Mouse (Mus musculus) ovary, adult 18-20 months (tissue): ENCODE results near the gene Vps53.

ENCODE experiments used
- DNase-seq: peaks from one replicate; pipeline ENCODE4 v3.0.0; 2022; ENCODE audit warnings: low spot score, mixed read lengths

Vps53 gene

DNA sequence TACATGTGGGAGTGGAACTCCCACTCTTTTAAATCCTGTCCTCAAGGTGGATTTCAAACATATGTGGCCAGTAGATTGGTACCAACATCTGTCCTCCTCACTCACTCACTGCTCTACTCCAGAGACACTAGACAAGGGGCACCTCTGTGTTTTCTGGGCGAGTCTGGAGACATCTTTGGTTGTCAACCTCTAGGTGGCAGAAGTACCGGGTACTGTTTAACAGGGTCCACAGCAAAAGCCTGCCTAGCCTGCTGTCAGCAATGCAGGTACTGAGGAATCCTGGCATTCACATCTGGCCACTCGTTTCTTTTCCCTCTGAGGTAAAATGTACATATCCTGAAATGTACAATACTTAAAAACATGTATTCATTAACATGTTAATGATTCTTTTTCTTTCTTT, 123.0 kb downstream of the Vps53 start:
- DNase-seq = no peak

DNA sequence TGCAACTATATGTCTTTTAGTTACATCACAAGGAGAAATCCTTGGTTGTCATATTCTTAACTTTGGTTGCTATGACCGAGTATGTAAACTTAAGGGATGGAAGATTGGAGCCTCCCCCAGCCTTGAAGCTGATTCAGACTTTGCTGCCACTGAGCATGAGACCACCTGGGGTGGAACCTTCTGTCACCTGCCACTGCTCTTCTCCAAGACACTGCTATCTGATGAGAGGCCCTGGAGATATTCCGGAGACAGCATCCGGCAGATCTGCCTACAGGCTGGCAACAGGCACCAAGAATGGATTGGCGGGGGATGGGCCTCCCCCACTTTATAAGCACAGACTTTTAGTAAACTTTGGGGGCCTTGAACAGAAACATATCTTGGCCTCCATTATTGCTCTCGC, 127.0 kb downstream of the Vps53 start:
- DNase-seq = no peak

DNA sequence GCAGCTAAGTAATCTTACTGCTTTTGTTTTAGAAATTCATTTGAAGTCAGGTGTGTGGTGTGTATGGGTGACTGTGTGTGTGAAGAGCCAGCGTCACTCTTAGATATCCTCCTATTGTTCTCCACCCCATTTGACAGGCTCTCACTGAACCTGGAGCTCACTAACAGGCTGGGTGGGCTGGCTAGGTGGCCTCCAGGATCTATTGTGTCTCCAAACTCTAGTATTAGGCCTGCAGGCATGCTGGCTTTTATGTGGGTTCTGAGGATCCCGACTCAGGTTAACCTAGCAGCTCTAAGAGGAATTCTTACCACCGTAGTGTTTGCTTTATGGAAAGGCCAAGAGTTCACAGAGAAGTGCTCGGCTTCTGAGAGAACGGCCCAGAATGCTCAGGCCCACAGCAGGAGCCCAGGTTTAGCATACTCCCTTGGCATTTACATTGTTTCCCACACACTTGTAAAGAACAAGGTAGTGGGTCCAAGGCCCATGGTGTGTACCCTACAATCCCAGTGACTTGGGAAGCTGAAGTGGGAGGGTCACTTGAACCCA, 128.4 kb downstream of the Vps53 start:
- DNase-seq = no peak

DNA sequence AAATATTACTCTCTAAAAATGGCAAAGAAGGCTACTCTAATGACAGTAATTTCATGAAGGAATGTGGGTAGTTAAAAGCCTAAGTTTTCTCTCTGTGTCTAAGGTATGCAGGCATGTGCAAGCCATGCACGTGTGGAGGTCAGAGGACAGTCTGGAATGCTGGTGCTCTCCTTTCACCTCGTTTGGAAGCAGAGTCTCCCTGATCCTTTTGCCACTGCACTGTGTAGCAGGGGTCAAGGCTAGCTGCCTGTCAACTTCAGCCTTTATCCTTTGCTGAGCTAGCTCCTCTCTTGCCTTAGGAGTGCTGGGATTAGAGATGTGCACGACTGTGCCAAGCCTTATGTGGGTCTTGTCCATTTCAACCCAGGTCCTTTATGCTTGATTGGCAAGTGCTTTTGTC, 128.9 kb downstream of the Vps53 start:
- no peak for DNase-seq

DNA sequence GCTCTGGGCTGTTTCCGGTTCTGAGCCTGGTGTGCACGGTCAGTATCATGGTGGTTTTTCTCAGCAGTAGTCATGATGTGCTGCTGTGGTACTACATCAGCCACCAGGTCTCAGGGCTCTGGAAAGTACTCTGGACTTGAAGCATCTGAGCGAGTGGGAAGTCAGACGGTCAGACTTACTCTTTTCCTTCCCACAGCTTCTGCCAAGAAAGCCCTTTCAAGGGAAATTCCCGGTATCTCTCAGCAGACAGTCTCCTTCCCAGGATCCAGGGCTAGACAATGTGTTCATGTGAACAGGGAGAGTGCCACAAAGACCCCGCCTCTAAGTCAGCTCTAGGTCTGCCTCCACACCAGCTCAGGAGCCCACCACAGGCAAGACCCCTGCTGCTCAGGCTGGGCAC, 134.1 kb downstream of the Vps53 start:
- no peak for DNase-seq

DNA sequence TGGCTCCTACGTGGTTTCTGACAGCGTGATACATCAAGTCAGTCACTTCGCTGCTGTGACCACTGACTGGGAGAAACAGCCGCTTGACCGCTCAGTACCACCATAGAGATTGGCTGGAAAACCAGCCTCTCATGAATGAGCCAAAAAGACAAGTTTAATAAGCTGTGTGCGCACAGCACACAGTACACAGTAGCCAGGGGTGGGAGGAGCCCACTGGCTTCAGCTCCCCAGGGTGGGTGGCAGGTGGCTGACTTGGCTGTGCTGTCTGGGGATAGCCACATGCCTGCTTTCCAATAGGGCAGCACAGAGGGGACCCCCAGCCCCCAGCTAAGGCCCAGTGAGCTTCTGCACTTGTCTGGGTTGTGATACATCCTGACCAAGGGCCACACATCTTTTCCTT, 135.0 kb downstream of the Vps53 start:
- no peak for DNase-seq

DNA sequence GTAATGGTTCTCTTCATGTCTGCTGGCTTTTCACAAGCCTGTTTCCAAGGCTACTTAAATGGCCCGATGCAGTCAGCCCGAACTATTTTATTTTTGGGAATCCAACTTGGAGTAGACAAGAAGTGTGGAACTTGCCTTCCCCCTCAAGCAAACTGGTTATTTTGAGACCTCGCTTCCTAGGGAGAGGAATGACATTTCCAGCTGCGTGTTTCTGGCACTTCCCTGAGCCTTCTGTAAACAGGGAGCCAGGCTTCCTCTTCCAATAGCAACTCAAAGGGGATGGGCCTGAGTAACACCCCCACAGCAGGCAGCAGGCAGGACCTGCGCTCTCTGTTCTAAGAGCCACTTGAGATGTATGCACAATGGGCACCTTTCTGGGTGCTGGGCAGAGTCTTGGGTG, 136.6 kb downstream of the Vps53 start:
- no peak for DNase-seq

DNA sequence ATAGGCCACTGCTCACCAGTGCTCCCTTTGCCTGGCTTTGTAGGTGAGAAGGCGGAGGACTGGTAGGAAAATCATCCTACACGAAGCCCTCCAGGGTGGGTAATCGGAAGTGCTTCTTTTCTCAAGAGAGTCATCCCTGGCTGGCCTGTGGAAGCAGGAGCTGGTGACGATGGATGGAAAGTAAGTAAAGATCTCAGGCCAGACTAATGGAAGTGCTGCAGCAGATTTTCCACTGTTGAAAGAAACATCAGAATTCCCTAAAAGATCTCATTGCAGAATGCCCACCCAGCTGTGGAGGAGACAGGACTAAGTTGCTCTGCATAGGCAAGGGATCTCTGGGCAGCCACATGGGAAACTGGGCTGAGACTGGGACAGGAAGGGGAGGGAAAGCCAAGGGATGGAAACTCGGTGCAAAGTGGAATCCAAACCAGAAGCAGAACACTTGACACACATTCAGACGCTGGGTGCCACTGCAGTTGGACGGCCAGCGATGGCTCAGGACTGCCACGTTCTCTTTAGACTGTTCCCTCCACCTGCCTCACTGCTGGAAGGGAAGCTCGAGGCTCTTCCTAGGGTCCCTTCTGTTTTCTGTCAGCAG, 137.3 kb downstream of the Vps53 start:
- no peak for DNase-seq

DNA sequence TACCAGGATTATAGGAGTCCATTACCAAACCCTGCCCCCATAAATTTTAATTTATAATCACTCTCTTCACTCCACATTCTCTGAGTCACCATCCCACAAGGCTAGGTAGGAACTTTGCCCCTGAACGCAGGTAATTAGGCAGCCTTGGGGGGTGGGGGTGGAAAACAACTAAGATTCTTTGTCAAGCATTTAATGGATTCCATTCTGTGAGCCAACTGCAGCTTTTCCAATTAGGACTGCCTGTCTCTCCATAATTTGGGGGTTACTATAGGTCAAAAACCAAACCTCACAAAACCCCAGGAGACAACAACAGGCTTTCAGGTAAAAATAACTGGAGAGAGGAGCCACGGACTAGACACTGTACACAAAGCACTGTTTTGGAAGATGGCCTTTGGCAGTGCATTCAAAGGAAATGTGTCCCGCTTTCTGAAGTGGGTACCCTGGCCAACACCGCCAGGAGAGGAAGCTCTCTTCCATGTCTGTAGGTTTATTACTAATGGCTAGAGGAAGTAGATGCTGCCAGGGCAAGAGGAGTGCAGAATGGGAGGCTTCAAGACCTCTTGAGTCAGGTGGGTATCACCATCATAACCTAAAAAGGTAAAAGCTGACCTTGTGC, 138.6 kb downstream of the Vps53 start:
- DNase-seq = no peak

DNA sequence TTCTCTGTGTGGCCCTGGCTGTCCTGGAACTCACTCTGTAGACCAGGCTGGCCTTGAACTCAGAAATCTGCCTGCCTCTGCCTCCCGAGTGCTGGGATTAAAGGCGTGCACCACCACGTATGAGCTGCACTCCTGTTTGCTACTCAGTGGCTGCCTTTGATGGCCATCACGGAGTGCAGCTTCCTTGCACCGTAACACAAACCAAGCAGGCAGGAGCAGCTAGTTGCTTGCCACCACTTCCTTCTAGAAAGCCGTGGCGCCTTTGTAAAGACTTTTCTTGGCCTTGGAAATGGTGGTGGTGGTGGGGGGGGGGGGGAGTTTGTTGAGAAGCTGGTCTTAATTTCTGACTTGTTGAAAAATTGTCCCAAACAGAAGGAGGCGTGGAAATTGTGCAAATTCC, 139.3 kb downstream of the Vps53 start:
- no peak for DNase-seq

DNA sequence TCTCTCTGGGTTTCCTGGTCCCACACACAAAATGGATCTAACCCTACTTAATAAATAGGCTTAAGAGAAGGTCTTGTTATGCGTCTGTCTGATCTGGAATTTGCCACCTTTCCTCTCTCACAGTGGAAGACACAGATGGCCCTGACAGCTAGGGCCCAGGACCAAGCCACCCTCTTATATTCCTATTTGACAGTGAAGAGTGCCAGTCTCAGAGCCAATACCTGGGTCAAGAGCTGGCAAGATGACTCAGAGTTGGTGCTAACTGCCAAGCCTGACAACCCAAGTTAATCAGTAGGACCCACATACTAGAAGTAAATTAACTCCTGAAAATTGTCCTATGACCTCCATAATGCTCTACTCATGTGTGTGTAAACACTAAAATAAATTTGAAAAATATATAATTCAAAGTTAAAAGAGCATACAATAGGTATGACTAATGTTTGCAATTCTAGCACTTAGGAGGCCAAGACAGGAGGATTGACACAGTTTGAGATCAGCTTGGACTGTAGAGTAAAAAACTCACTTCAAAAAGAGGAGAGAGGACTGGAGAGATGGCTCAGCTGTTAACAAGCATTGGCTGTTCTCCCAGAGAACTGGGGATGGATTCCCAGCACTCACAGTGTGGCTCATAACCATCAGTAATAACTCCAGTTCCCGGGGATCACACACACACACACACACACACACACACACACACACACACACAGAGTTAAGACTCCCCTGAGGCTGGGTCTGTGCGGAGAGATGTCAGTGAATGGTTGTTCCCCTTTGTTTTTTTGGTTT, 140.0 kb downstream of the Vps53 start:
- no peak for DNase-seq

DNA sequence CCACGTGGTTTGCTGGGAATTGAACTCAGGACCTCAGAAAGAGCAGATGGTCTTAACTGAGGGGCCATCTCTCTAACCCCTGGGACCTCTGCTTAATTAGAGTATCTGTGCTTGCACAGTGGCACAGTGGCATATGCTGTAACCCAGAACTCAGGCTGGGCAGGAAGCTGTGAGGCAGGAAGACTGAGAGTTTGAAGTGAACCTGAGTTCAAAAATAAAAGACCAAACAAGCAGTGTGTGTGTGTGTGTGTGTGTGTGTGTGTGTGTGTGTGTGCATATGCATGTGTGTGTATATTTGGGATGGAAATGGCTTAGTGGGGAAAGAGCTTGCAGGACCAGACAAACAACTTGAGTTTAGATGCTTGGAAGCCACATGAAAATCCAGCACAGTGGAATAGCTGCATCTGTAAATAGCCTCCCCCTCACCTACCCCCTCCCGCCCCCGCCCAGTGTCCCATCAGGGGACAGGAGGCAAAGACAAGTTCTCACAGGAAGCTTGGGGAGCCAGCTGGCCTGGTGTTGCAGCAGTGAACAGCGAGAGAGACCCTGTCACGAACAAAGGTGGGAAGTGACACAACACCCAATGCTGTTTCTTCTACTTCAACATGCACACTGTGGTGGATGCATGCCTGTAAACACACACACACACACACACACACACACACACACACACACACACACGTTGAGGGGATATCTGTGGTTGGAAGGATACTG, 141.7 kb downstream of the Vps53 start:
- no peak for DNase-seq

DNA sequence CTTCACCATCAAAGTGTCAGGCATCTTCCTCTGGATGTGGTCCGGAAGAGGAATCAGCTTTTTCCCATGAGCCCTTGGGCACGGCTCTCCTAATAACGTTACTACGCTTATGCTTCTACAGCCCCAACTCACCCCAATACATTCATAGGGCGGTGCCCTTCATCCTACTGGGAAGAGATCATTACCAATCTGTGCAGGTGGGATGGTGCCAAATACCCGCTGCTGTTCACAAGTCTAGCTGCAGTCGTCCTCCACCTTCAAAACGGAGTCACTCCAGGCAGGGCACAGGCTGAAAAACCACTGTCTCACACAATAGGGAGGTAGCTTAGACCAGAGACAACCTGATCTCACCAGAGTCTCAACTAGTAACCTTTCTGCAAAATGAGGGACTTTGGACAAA, 144.3 kb downstream of the Vps53 start:
- DNase-seq = no peak

DNA sequence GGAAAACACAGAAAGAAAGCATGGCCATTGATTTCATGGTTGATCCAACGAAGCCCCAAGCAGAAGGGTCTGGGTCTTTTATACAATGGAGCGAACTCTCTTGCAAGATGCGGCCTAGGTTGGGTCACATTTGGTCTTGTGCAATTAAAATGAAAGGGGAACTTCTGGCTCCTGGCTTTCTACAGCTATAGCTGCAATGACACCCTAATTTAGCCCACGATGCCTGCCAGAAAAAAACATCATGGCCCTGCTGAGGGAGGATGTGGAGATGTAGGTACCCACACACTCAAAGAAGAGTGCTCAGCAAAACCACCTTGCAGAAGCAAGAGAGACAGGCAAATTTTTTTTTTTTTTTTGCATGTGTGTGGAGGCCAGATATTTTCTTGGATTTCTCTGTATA, 145.6 kb downstream of the Vps53 start:
- DNase-seq = no peak

DNA sequence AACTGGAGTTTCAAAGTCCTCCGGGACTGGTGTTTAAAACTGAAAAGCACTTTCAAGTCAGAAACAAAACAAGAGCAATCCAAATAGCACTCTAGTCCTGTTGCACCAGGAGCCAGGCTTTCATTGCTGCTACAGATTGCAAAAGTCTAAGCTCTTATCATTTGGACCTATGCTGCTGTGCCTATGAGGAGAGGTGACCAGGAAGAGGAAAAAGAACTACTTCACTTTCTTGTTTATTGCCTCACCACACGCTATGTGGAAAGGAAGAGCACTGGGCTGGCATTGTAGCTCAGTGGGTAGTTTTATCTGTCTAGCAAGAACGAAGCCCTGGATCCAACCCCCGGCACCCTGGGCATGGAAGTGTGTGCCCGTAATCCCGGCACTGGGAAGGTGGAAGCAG, 146.1 kb downstream of the Vps53 start:
- no peak for DNase-seq

DNA sequence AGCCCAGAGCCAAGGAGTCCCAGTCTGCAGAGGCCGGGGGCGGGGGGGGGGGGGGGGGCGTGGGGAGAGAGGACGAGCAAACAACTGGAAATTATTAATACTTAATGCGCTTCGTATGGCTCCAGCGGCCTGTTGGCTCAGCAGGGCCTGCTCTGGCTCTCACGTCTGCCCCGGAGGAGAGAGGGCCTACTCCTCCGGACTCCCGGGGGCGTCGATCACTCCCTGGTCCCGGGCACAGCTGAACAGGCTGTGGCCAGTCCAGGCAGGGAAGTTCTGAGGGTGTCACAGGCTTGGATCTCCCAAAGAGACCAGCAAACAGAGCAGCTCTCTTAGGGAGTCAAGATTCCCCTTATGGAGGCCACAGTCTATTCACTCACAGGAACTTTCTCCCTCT, 151.4 kb downstream of the Vps53 start:
- DNase-seq = no peak

DNA sequence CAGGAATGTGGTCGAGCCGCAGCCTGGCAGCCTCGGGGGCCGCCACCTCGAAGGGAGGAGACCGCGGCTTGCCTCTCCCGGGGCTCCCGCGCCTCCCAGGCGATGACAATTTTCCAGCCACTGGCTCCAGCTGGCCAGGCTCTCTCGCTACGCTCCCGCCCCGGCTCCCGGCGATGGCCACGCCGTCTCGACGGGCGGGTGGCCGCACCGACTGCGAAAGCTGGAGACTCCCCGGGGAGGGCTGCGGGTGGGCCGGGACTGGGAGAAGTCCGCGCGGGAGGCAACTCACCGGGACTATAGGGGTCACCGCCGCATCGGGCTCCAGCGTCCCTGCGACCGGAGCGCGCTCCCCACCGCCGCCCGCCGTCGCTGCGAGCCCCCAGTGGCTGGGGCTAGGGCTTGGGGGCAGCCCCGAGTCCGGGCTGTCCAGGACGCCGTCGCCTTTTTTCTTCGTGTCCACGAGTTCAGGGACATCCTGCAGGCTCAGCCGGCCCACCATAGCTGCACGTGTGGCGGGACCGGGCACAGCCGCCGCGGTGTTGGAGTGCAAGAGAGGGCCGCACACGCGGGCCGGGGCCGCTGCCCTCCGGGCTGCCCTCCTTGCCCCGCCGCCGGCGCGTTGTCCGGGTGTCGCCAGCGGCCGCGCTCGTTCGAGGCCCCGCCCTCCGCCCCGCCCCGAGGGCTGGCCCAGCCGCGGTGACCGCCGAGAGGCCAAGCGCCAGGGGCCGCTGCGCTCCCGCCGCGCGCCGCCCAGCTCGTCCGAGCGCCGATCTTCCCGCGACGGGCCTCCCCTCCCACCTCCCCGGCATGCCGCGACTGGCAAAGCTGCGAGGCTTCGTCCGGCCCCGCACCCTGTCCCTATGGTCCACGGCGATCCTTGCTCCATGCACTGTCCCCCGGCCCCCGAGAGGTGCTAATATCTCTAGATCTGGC, 152.0 kb downstream of the Vps53 start, which contains the start of gene Rflnb:
Gene Rflnb (minus strand): TSS at position 644 of the 933 bp plus-strand sequence.
- DNase-seq = peak; percentile 82

DNA sequence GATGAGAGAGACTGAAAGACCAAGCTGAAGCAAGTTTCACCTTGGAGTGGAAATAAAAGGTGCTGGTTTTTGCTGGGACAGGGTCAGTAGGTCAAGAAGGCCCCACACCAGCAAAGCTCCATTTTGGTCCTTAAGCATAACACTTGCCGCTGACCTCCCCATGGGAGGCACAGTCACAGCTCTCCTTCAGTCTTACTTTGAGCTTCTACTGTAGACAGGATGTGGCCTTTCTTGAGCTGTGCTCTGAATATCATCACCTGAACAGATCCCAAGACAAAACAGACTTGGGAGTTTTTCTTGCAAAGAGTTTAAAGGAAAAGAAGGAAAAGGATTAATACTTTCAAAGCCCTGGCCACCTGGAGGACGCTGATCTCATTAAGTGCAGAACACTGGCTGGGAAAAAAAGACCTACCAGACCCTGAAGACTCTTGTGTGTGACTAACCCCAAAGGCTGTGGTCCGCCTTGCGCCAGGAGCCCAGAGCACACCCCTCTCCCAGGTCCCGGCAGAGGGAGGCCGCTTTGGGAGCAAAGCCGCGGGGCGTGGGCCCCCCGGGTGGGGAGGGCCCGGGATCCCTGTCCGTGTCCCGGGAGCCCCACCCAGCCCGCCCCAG, 152.8 kb downstream of the Vps53 start:
- no peak for DNase-seq

DNA sequence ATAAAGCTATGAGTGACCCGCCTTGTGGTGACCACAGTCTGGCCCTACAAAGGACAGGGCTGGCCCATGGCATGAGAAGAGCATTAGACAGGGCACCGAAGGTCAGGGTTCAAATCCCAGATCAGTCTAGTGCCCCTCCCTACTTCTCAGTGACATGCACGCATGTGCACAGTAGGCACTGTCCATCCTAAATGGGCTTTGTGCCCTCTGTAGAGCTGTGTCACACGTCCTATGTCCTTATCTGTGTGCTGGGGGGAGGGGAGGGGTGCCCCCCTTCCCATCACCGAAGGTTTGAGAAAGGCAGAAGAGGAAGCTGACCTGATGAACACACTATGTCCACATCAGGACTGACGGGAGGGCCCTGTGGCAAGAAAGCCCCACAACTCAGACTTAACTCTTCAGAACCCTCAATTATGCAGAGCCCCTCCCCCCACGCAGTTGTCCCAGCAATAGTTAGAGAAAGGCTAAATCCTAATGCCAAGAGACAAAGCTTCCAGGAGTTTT, 154.3 kb downstream of the Vps53 start:
- no peak for DNase-seq

DNA sequence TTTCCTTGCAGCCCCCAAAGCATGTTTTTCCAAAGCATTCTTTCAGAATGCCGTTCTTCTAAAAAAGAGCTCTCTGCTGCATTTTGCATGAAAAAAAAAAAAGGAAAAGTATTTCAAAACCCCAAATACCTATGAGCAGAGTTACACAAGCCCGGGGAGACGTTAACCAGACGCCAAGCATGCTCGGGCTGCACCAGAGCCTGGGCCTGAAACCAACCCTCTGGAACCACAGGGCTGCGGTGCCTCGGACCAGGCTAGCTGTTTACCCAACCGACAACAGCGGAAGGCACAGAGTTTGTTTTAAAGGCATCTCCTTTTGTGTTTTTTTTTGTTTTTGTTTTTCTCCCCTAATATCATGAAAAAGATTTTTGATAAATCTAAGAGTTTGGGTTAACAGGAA, 158.5 kb downstream of the Vps53 start:
- DNase-seq = no peak

DNA sequence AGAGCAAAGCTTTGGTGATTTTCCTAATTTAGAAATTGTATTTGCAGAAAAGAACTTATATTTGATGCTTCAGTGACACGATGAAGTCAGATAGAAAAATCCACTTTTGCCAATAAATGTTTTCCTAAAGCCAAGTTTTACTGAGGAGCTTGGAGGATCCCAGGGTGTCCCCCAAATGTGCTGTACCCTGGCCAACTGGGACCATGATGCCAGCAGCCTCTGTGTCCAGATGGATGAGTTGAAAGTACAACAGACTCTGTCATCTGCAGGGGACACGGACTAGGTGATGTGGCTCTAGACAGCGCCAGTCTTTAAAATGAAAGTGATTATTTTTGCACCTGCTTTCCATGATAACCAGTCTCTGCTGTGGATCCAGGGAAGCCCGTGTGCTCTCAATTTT, 159.6 kb downstream of the Vps53 start:
- DNase-seq = no peak
